Mouse (Mus musculus): Measurements from ENCODE around the gene Olfr845. TPM values are rescaled to one million over a fixed set of nuclear protein-coding genes. Genes with fewer than 3 reads are reported as not detected.

Gene Olfr845
- total and polyA plus RNA-seq, 3 experiments = not detected

DNA sequence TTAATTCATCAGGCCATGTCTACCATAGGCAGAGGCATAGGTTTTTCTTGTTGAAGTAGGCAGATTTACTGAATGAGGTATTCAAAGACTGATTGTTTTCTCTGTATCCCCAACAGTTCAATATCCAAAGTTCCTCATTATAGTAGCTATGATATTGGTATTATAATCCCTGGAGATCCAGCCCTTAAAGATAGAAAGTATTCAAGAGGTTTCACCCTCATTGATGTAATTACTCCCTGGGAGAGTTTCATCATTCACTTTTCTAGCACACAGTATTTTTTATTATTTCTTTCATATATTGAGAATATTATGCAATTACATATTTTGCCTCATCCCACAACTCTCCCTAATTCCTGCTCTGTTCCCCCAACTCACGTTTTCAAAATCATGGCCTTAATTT lies 42.3 kb downstream of the Olfr845 start, which contains the start of gene Olfr847:
Olfr847 (minus strand) TSS at position 101 of the 400 bp plus-strand sequence.
- Histone ChIP-seq H3K4me3 (ENCODE audit: control insufficient read depth in 1 of 2, insufficient read depth in 1 of 2, low read depth in 2 of 2, low read length in 2 of 2) (no peak within 1 kb of the TSS), H3K36me3 (ENCODE audit: control insufficient read depth in 1 of 2, insufficient read depth in 2 of 2, low read length in 2 of 2) (no peaks in the 10 kb centered on the region), H3K27me3 (ENCODE audit: control insufficient read depth in 1 of 2, insufficient read depth in 2 of 2, low read length in 2 of 2) (no peaks in the 10 kb centered on the region), H3K27ac (ENCODE audit: control insufficient read depth, low read depth, low read length) (no peak within 1 kb of the TSS), H3K9ac (ENCODE audit: control insufficient read depth, low read depth, low read length, poor library complexity, severe bottlenecking) (no peak within 1 kb of the TSS), H3K4me1 (ENCODE audit: control insufficient read depth in 1 of 2, insufficient read depth in 2 of 2, low read length in 2 of 2) (no peaks in the 10 kb centered on the region), H3K9me3 (replicated peaks; ENCODE audit: insufficient read depth, low read length) (no peaks in the 10 kb centered on the region), H3K79me2 (ENCODE audit: control insufficient read depth, insufficient read depth, low read length, poor library complexity) (no peaks in the 10 kb centered on the region)
- no peak for DNase-seq (ENCODE audit: low read depth, low spot score)
- TF ChIP-seq ELF1 (IDR thresholded peaks at IDR 0.05; ENCODE audit: low read depth, low read length) (no peak), MXI1 (IDR thresholded peaks at IDR 0.05; ENCODE audit: low read depth, low read length) (no peak), RCOR1 (IDR thresholded peaks at IDR 0.05; ENCODE audit: low read depth, low read length) (no peak), JUND (IDR thresholded peaks at IDR 0.05; ENCODE audit: low read depth, low read length) (no peak)

Other genes starting within 250 kb of the Olfr845 start
- 0.03 TPM in 1 of 2 replicates, not detected in the other for gene Olfr836, start 216.1 kb upstream of the Olfr845 start, total RNA-seq (2012; rRNA removed)
- not detected for gene Olfr836, start 216.1 kb upstream of the Olfr845 start, polyA plus RNA-seq (2012; ENCODE audit: insufficient read depth in 1 of 2, insufficient read length in 2 of 2, low read depth in 1 of 2, low replicate concordance in 2 of 2, missing spikeins in 1 of 2)
- gene Olfr837, start 200.1 kb upstream of the Olfr845 start, total RNA-seq (2012; rRNA removed) = not detected in 2 replicates
- gene Olfr837, start 200.1 kb upstream of the Olfr845 start, polyA plus RNA-seq (2012; ENCODE audit: insufficient read depth in 1 of 2, insufficient read length in 2 of 2, low read depth in 1 of 2, low replicate concordance in 2 of 2, missing spikeins in 1 of 2) = not detected
- gene Olfr839-ps1, start 159.1 kb upstream of the Olfr845 start, total RNA-seq (2012; rRNA removed) = not detected in 2 replicates
- not detected for gene Olfr839-ps1, start 159.1 kb upstream of the Olfr845 start, polyA plus RNA-seq (2012; ENCODE audit: insufficient read depth in 1 of 2, insufficient read length in 2 of 2, low read depth in 1 of 2, low replicate concordance in 2 of 2, missing spikeins in 1 of 2)
- gene Olfr843, start 84.5 kb upstream of the Olfr845 start, total RNA-seq (2012; rRNA removed) = not detected in 2 replicates
- gene Olfr843, start 84.5 kb upstream of the Olfr845 start, polyA plus RNA-seq (2012; ENCODE audit: insufficient read depth in 1 of 2, insufficient read length in 2 of 2, low read depth in 1 of 2, low replicate concordance in 2 of 2, missing spikeins in 1 of 2) = not detected
- not detected in 2 replicates for gene Olfr844, start 20.1 kb upstream of the Olfr845 start, total RNA-seq (2012; rRNA removed)
- not detected for gene Olfr844, start 20.1 kb upstream of the Olfr845 start, polyA plus RNA-seq (2012; ENCODE audit: insufficient read depth in 1 of 2, insufficient read length in 2 of 2, low read depth in 1 of 2, low replicate concordance in 2 of 2, missing spikeins in 1 of 2)
- not detected in 2 replicates for gene Olfr846, start 27.5 kb downstream of the Olfr845 start, total RNA-seq (2012; rRNA removed)
- gene Olfr846, start 27.5 kb downstream of the Olfr845 start, polyA plus RNA-seq (2012; ENCODE audit: insufficient read depth in 1 of 2, insufficient read length in 2 of 2, low read depth in 1 of 2, low replicate concordance in 2 of 2, missing spikeins in 1 of 2) = not detected
- gene Olfr847, start 42.2 kb downstream of the Olfr845 start, total RNA-seq (2012; rRNA removed) = not detected in 2 replicates
- not detected for gene Olfr847, start 42.2 kb downstream of the Olfr845 start, polyA plus RNA-seq (2012; ENCODE audit: insufficient read depth in 1 of 2, insufficient read length in 2 of 2, low read depth in 1 of 2, low replicate concordance in 2 of 2, missing spikeins in 1 of 2)
- gene Olfr849, start 103.8 kb downstream of the Olfr845 start, total RNA-seq (2012; rRNA removed) = not detected in 2 replicates
- not detected for gene Olfr849, start 103.8 kb downstream of the Olfr845 start, polyA plus RNA-seq (2012; ENCODE audit: insufficient read depth in 1 of 2, insufficient read length in 2 of 2, low read depth in 1 of 2, low replicate concordance in 2 of 2, missing spikeins in 1 of 2)
- not detected in 2 replicates for gene Olfr850, start 141.8 kb downstream of the Olfr845 start, total RNA-seq (2012; rRNA removed)
- gene Olfr850, start 141.8 kb downstream of the Olfr845 start, polyA plus RNA-seq (2012; ENCODE audit: insufficient read depth in 1 of 2, insufficient read length in 2 of 2, low read depth in 1 of 2, low replicate concordance in 2 of 2, missing spikeins in 1 of 2) = not detected
- not detected in 2 replicates for gene Olfr851, start 156.8 kb downstream of the Olfr845 start, total RNA-seq (2012; rRNA removed)
- not detected for gene Olfr851, start 156.8 kb downstream of the Olfr845 start, polyA plus RNA-seq (2012; ENCODE audit: insufficient read depth in 1 of 2, insufficient read length in 2 of 2, low read depth in 1 of 2, low replicate concordance in 2 of 2, missing spikeins in 1 of 2)
- gene Olfr853, start 204.6 kb downstream of the Olfr845 start, total RNA-seq (2012; rRNA removed) = not detected in 2 replicates
- not detected for gene Olfr853, start 204.6 kb downstream of the Olfr845 start, polyA plus RNA-seq (2012; ENCODE audit: insufficient read depth in 1 of 2, insufficient read length in 2 of 2, low read depth in 1 of 2, low replicate concordance in 2 of 2, missing spikeins in 1 of 2)
- gene Olfr854, start 230.9 kb downstream of the Olfr845 start, total RNA-seq (2012; rRNA removed) = not detected in 2 replicates
- gene Olfr854, start 230.9 kb downstream of the Olfr845 start, polyA plus RNA-seq (2012; ENCODE audit: insufficient read depth in 1 of 2, insufficient read length in 2 of 2, low read depth in 1 of 2, low replicate concordance in 2 of 2, missing spikeins in 1 of 2) = not detected
- gene Olfr855, start 246.2 kb downstream of the Olfr845 start, total RNA-seq (2012; rRNA removed) = not detected in 2 replicates
- not detected for gene Olfr855, start 246.2 kb downstream of the Olfr845 start, polyA plus RNA-seq (2012; ENCODE audit: insufficient read depth in 1 of 2, insufficient read length in 2 of 2, low read depth in 1 of 2, low replicate concordance in 2 of 2, missing spikeins in 1 of 2)

Data from MEL (cell line).